Mouse (Mus musculus): ENCODE data around the gene Lamtor4. TPM values are rescaled to one million over a fixed set of nuclear protein-coding genes. Genes with fewer than 3 reads are reported as not detected.
A peak's percentile ranks its signal among the peaks of the same experiment; 100 is the strongest.

The Lamtor4 gene
- total and polyA plus RNA-seq, 2 experiments from 2014 or later: 79.6 to 99.8 TPM

DNA sequence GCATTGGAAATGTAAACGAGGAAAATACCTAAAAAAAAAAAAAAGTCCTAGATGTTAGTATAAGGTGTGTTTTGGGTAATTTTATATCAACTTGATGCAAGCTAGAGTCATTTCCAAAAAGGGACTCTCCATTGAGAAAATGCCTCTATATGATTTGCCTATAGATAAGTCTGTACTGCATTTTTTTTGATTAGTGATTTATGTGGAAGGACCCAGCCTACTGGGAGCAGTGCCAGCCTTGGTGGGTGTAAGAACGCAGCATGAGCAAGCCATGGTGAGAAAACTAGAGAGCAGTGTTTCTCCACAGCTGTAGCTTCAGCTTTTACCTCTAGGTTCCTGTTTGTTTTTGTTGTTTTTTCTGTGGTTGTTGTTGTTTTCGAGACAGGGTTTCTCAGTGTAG, 32.0 kb upstream of the Lamtor4 start:
- Histone ChIP-seq H3K27me3 (ENCODE audit: insufficient read depth, low read length) (no peaks in the 10 kb centered on the region), H3K9me3 (ENCODE audit: low read length) (no peaks in the 10 kb centered on the region), H3K4me3 (ENCODE audit: low read depth, low read length) (no peak overlapping the region), H3K4me1 (ENCODE audit: insufficient read depth, low read length) (no peaks in the 10 kb centered on the region), H3K27ac (ENCODE audit: low read depth, low read length) (no peak overlapping the region), H3K9ac (replicated peaks; ENCODE audit: low read length, poor library complexity, severe bottlenecking) (no peak overlapping the region), H3K4me2 (ENCODE audit: low read depth, low read length, poor library complexity, severe bottlenecking) (no peak overlapping the region), H3K36me3 (ENCODE audit: insufficient read depth, low read length) (no peaks in the 10 kb centered on the region)
- 58% methylated on average over 3 of the region's 3 CpGs for WGBS
- ATAC-seq (ENCODE audit: low FRiP score) (no peak), DNase-seq (ENCODE audit: low spot score) (no peak)
- TF ChIP-seq CTCF (IDR thresholded peaks at IDR 0.05): no peak

DNA sequence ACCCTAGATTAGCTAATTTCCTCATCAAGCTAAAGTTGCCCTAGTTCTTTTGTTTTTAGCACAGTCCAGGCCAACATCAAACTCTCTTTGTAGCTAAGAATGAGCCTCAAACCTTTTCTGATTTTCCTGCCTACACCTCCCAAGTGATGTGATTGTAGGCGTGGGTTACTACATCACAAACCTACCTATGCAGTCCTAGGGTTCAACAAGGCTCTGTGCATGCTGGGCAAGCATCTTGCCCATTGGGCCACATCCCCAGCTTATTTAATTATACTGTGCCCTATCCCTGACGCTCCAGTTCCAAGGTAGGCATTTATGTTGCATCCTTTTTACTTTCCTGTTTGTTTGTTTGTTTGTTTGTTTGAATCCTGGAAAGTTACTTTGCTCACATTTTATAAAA, 29.6 kb upstream of the Lamtor4 start, which contains the start of gene Nxpe5:
TSS of gene Nxpe5 (plus strand) at position 199 of the 400 bp plus-strand sequence.
- Histone ChIP-seq H3K27me3 (ENCODE audit: insufficient read depth, low read length) (no peaks in the 10 kb centered on the region), H3K9ac (replicated peaks; ENCODE audit: low read length, poor library complexity, severe bottlenecking) (no peak within 1 kb of the TSS), H3K4me1 (ENCODE audit: insufficient read depth, low read length) (no peaks in the 10 kb centered on the region), H3K4me2 (ENCODE audit: low read depth, low read length, poor library complexity, severe bottlenecking) (no peak within 1 kb of the TSS), H3K9me3 (ENCODE audit: low read length) (no peaks in the 10 kb centered on the region), H3K36me3 (ENCODE audit: insufficient read depth, low read length) (no peaks in the 10 kb centered on the region), H3K27ac (ENCODE audit: low read depth, low read length) (no peak within 1 kb of the TSS), H3K4me3 (ENCODE audit: low read depth, low read length) (no peak within 1 kb of the TSS)
- ATAC-seq (ENCODE audit: low FRiP score) (no peak), DNase-seq (ENCODE audit: low spot score) (no peak)
- TF ChIP-seq CTCF (IDR thresholded peaks at IDR 0.05): no peak
- 51% methylated on average over 2 of the region's 2 CpGs for WGBS

DNA sequence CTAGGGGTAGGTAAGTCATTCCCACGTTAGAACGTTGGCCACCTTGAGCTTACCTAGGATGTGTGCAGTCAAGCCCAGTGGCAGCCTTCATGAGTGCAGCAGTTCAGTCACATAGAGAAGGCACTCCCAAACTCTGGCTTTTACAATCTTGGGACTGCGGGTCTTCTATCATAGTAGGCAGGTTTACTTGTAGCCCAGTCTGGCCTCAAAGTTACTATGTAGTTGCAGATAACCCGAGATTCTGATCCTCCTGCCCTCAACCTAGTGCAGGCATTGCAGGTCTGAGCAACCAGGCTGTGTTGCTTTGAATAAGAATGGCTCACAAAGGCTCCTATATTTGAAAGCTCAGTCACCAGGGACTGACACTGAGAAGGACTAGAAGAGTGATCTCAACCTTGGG, 28.8 kb upstream of the Lamtor4 start:
- Histone ChIP-seq H3K27ac (ENCODE audit: low read depth, low read length) (no peak overlapping the region), H3K9me3 (ENCODE audit: low read length) (no peaks in the 10 kb centered on the region), H3K9ac (replicated peaks; ENCODE audit: low read length, poor library complexity, severe bottlenecking) (no peak overlapping the region), H3K36me3 (ENCODE audit: insufficient read depth, low read length) (no peaks in the 10 kb centered on the region), H3K27me3 (ENCODE audit: insufficient read depth, low read length) (no peaks in the 10 kb centered on the region), H3K4me3 (ENCODE audit: low read depth, low read length) (no peak overlapping the region), H3K4me1 (ENCODE audit: insufficient read depth, low read length) (no peaks in the 10 kb centered on the region), H3K4me2 (ENCODE audit: low read depth, low read length, poor library complexity, severe bottlenecking) (no peak overlapping the region)
- DNase-seq (ENCODE audit: low spot score) (no peak), ATAC-seq (ENCODE audit: low FRiP score) (no peak)
- WGBS: 79% methylated on average over 4 of the region's 4 CpGs
- no peak for TF ChIP-seq CTCF (IDR thresholded peaks at IDR 0.05)

DNA sequence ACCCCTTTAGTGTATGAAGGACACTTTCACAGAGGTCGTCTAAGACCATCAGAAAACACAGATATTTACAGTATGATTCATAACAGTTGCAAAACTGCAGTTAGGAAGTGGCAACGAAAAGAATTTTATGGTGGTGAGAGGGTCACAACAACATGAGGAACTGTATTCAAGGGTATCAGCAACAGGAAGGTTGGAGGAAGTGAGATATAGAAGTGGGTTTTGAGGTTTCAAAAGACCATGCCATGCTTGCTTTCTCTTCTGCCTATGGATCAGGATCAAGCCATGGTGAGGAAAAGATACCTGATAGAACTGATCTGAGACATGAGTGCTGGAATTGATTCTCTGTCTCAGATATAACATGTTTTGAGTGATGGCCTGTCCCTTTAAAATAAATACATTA, 27.9 kb upstream of the Lamtor4 start:
- DNase-seq (ENCODE audit: low spot score) (no peak), ATAC-seq (ENCODE audit: low FRiP score) (no peak)
- Histone ChIP-seq H3K9me3 (ENCODE audit: low read length) (no peaks in the 10 kb centered on the region), H3K27ac (ENCODE audit: low read depth, low read length) (no peak overlapping the region), H3K9ac (replicated peaks; ENCODE audit: low read length, poor library complexity, severe bottlenecking) (no peak overlapping the region), H3K4me2 (ENCODE audit: low read depth, low read length, poor library complexity, severe bottlenecking) (no peak overlapping the region), H3K4me1 (ENCODE audit: insufficient read depth, low read length) (no peaks in the 10 kb centered on the region), H3K36me3 (ENCODE audit: insufficient read depth, low read length) (no peaks in the 10 kb centered on the region), H3K4me3 (ENCODE audit: low read depth, low read length) (no peak overlapping the region), H3K27me3 (ENCODE audit: insufficient read depth, low read length) (no peaks in the 10 kb centered on the region)
- 67% methylated on average over 2 of the region's 2 CpGs for WGBS
- TF ChIP-seq CTCF (IDR thresholded peaks at IDR 0.05): no peak

DNA sequence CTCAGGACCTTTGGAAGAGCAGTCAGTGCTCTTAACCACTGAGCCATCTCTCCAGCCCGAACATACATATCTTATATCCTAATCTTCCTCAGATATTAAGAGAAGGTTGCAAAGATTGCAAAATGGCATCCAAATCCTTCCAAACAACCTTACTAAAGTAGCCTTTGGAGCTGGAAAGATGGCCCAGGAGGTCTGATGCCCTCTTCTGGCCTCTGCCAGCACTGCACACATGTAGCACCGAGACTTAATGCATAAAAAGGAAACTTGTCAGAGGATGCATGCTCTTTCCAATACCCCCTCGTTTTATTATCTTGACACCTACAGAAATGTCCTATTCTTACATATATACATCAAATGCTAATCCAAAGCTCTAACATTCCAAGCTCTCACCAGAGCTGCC, 27.3 kb upstream of the Lamtor4 start:
- no peaks in the 10 kb centered on the region for H3K36me3 ChIP-seq (ENCODE audit: insufficient read depth, low read length)
- peak; percentile 5 for DNase-seq (ENCODE audit: low spot score)

DNA sequence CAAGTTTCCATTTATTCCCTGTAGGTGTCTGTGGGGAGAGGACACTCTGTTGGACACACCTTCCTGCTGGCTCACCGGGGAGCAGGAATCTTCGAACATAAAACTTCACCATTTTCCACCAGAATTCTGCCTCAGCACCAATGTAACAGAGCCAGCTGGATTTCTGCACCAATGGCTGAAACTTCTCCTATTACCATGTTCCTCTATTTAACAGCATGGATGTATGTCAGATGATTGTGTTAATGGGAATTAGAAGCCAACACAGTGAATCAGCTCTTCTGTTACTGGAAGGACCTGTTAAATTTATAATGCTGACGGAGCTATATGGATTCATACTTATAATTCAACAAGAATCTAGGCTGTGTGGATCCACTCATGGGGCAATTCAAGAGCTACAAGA, 25.8 kb upstream of the Lamtor4 start:
- H3K27me3 ChIP-seq (ENCODE audit: insufficient read depth, low read length): no peaks in the 10 kb centered on the region
- ATAC-seq (ENCODE audit: low FRiP score): no peak

More for the DNA sequence above, 27.3 kb upstream of the Lamtor4 start:
- H3K4me1 ChIP-seq (ENCODE audit: insufficient read depth, low read length): no peaks in the 10 kb centered on the region
- no peaks in the 10 kb centered on the region for H3K27me3 ChIP-seq (ENCODE audit: insufficient read depth, low read length)
- WGBS: 48% methylated on average over 3 of the region's 3 CpGs
- no peak overlapping the region for H3K27ac ChIP-seq (ENCODE audit: low read depth, low read length)
- no peaks in the 10 kb centered on the region for H3K9me3 ChIP-seq (ENCODE audit: low read length)
- no peak overlapping the region for H3K4me2 ChIP-seq (ENCODE audit: low read depth, low read length, poor library complexity, severe bottlenecking)
- H3K9ac ChIP-seq (replicated peaks; ENCODE audit: low read length, poor library complexity, severe bottlenecking): no peak overlapping the region
- ATAC-seq (ENCODE audit: low FRiP score): no peak
- no peak overlapping the region for H3K4me3 ChIP-seq (ENCODE audit: low read depth, low read length)
- TF ChIP-seq CTCF (IDR thresholded peaks at IDR 0.05): peak; percentile 59

More for the DNA sequence above, 25.8 kb upstream of the Lamtor4 start:
- 94% methylated on average over 3 of the region's 3 CpGs for WGBS
- no peaks in the 10 kb centered on the region for H3K9me3 ChIP-seq (ENCODE audit: low read length)
- TF ChIP-seq CTCF (IDR thresholded peaks at IDR 0.05): no peak
- no peaks in the 10 kb centered on the region for H3K36me3 ChIP-seq (ENCODE audit: insufficient read depth, low read length)
- no peak overlapping the region for H3K27ac ChIP-seq (ENCODE audit: low read depth, low read length)
- DNase-seq (ENCODE audit: low spot score): no peak
- no peak overlapping the region for H3K4me3 ChIP-seq (ENCODE audit: low read depth, low read length)
- no peak overlapping the region for H3K4me2 ChIP-seq (ENCODE audit: low read depth, low read length, poor library complexity, severe bottlenecking)
- no peak overlapping the region for H3K9ac ChIP-seq (replicated peaks; ENCODE audit: low read length, poor library complexity, severe bottlenecking)
- no peaks in the 10 kb centered on the region for H3K4me1 ChIP-seq (ENCODE audit: insufficient read depth, low read length)

Data from midbrain, postnatal 0 days (tissue).